Mouse (Mus musculus): ENCODE data around the gene Leng1.
A peak's percentile ranks its signal among the peaks of the same experiment; 100 is the strongest.

Leng1 gene

GRCm38 (mm10) chr7:3629543-3630477 is 35.8 kb downstream of the Leng1 start, which contains the start of the genes Tfpt and Prpf31:
TSS of gene Tfpt (minus strand) at chr7:3629929.
TSS of gene Prpf31 (plus strand) at chr7:3629985.
- peak; percentile 90 for DNase-seq (ENCODE audit: low spot score)

- DNase-seq (ENCODE audit: low spot score) = no peak
These were observed 36.6 kb downstream of the Leng1 start for GRCm38 (mm10) chr7:3629030-3629429.

- DNase-seq (ENCODE audit: low spot score) = peak; percentile 79
These were observed 48.2 kb downstream of the Leng1 start, which contains the start of gene Ndufa3 for GRCm38 (mm10) chr7:3617242-3617995. TSS of gene Ndufa3 (plus strand) at chr7:3617373.

- no peak for DNase-seq (ENCODE audit: low spot score)
These were observed 49.0 kb downstream of the Leng1 start for GRCm38 (mm10) chr7:3616389-3617241.

- DNase-seq (ENCODE audit: low spot score) = no peak
These were observed 49.6 kb downstream of the Leng1 start, which contains the start of gene Oscar for GRCm38 (mm10) chr7:3616057-3616388. TSS of gene Oscar (minus strand) at chr7:3616157.

- DNase-seq (ENCODE audit: low spot score) = no peak
These were observed 51.6 kb downstream of the Leng1 start for GRCm38 (mm10) chr7:3614021-3614420.

GRCm38 (mm10) chr7:3611006-3611405 is 54.6 kb downstream of the Leng1 start:
- DNase-seq (ENCODE audit: low spot score) = no peak

- no peak for DNase-seq (ENCODE audit: low spot score)
These were observed 55.2 kb downstream of the Leng1 start for GRCm38 (mm10) chr7:3610437-3610836.

Measured in left cerebral cortex, adult 11 months (tissue).